Mouse (Mus musculus) NIH3T3 (cell line): Measurements from ENCODE around the gene Gstm4.

Source experiments
- DNase-seq: peaks from one replicate; pipeline ENCODE4 v3.0.0-alpha.2; 2012; ENCODE audit warnings: low read depth

Gstm4 gene

GRCm38 (mm10) chr3:108044394-108045140 lies at the start of gene Gstm4:
TSS of gene Gstm4 (minus strand) at chr3:108044894.
- peak; percentile 83 for DNase-seq

GRCm38 (mm10) chr3:108094146-108094545 lies 49.5 kb upstream of the Gstm4 start:
- no peak for DNase-seq

DNA sequence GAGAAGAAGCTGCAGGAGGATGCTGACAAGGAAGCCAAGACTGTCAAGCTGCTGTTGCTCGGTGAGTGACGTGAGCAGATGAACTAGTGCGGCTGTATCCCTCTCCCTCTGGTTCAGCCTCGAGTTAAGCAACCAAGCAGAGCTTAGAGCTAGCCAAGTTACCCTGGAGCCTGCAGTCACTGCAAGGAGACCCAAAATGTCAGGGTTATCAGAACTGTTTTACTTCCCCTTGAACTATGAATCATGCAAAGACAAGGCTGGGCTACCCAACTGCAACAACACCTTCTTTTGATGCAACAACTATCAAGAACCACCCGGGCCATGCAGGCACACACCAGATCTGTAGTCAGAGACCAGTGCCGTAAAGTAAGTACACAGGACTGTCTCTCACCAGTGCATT lies 48.6 kb upstream of the Gstm4 start:
- no peak for DNase-seq

DNA sequence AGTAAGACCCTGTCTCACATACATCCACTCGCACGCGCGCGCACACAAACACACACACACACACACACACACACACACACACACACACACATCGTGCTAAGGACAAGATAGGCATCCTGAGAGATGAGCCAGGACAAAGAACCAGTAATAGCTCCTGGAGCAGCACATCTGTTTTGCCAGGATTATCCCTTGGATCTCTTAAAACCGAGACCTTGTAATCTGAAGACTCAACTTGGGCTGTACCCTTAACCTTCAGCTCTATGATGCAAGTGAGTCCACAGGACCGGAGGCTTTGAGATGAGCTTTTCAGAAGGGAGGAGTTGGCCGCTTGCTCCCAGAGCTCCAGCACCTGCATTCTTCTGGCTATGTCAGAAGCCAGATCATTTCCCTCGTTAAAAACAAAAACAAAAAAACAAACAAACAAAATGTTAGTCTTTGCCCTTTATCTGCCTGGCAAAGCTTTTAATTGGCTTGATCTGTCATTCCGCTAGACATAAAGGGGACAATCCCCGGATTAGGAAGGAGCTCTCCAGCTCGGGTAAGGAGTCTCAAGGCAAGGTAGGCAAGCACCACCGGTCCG lies 47.9 kb upstream of the Gstm4 start, which contains the start of gene Gnat2:
Gene Gnat2 (plus strand): TSS at position 254 of the 580 bp plus-strand sequence.
- DNase-seq, result no peak

DNA sequence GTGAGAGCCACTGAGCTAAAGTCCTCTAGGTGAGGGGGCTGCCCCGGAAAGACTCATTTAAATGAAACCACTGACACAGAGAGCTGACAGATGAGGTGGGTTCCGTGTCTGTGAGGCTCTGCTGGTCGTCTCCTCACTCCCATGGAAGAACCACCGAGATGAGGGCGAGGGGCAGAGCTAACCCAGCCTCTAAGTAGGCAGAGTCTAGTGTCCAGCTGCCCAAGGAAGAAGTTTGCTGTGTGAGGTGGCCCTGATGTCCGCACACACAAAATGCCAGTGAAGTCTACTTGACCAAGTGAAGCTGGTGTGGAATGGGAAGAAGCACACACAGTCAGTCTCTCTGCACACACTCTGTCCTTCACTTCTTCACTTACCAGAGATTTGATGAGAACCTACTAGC lies 47.3 kb upstream of the Gstm4 start:
- no peak for DNase-seq

DNA sequence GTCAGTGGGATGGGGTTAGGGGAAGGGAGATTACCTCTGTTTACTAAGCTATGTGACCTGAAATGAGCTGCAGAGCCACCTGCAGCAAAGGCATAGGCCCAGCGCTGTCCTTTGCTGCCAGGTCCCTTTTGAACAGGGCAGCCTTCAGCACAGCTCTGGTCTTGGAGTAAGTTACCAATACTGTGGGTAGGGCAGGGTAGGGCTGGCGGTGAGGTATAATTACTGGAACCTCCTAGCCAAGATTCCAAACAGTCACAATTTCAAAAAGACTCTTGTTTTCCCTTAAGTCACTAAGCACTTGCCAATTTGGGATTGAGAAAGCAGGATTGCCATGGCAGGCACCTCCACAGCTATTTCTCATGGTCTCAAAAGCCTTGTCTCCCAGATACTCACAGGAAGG lies 45.9 kb upstream of the Gstm4 start:
- DNase-seq, result no peak

GRCm38 (mm10) chr3:108089916-108090315 lies 45.2 kb upstream of the Gstm4 start:
- DNase-seq, result peak; percentile 52

DNA sequence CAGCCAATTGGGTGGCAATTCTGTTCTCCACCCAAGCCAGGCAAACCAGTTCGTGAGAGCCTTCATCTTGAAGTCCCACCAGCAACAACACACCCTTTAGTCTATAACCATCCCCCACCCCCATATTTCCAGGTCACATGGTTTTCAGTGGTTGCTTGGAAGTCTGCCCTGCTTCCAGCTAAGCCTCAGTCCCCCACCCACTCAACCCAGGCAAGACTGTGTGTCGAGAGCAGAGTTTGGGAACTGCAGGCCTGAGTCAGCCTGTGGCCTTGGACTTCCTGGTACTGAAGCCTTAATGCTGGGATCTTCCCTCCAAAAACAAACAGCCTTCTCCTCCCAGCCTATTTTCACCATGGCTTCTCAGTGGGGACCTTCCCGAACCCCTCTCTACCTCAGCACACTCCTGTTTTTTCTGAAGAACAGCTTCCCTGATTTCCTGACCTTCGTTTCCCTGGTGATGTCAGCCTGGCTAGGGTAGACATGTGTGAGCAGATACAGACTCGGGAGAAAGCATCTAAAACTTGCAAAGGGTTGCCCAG lies 44.2 kb upstream of the Gstm4 start:
- DNase-seq, result peak; percentile 72

GRCm38 (mm10) chr3:108087329-108087728 lies 42.6 kb upstream of the Gstm4 start:
- no peak for DNase-seq

GRCm38 (mm10) chr3:108086470-108086979 lies 41.8 kb upstream of the Gstm4 start, which contains the start of gene Ampd2:
TSS of gene Ampd2 (minus strand) at chr3:108086651.
- DNase-seq, result peak; percentile 91

DNA sequence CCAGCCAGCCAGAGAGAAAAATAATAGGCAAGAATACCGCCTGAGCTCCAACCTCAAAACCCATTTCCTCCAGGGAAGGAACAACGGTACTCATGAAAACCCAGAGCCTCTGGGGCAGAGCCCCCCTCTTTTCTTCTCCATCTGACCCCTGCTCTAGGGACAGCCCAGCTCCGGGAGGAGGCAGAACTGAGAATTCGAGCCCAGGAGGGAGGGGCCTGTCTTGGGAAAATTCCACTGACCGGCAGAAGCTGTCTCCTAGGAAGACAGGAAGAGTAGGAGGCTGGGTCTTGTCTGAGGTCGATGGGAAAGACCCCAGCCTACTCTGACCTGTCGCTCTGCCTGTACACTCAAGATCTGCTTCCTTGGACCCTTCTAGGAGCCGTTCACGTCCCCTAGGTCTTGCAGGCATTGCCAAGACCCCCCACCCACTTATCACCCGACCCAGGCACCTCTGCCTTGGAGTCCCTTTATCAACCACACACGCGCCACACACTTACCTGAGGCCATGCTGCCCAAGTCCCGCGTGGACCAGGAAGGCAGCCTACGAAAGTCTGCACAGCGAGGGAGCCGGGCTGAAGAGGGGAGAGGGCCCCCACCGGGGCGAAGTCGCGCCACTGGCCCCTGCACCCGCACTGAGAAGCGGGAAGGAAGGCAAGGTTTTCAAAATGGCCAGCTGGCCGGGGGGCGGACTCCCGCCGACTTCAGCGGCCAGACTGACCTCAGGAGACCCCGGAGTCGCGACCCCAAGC lies 41.2 kb upstream of the Gstm4 start:
- DNase-seq, result peak; percentile 88

GRCm38 (mm10) chr3:108085281-108085720 lies 40.6 kb upstream of the Gstm4 start:
- peak; percentile 94 for DNase-seq

GRCm38 (mm10) chr3:108084767-108085270 lies 40.1 kb upstream of the Gstm4 start:
- no peak for DNase-seq

- no peak for DNase-seq
Measured at GRCm38 (mm10) chr3:108083904-108084407, 39.3 kb upstream of the Gstm4 start.

- no peak for DNase-seq
Measured at GRCm38 (mm10) chr3:108083161-108083560, 38.5 kb upstream of the Gstm4 start.

DNA sequence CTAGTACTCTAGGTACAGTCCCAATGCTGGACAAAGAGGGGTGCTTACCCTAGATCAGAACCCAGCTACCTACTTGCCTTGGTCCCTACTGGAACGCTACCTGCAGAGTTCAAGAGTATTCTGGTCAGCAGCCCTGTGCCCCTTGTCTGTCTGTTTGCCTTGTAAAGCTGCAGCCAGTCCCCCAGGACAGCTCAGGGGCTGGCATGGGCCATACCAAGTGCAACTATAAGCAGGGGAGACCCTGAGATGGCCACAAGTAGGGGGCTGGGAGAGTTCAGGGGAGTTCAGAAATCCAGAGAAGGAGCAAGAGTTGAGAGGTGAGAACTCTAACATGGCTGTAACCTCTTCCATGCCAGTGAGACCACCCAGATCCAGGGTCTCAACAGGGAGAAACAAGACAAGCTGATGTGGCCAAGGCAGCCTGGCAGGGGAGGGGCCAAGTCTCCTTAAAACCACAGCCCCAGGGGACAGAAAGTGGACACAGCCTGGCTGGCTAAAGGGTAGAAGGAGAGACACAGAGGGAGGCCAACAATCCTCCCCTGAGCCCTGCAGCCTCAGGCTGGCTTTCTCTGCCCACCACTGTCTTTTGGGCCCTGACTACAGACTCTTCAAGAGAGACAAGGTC lies 37.7 kb upstream of the Gstm4 start:
- no peak for DNase-seq

- no peak for DNase-seq
Measured at GRCm38 (mm10) chr3:108081681-108082080, 37.0 kb upstream of the Gstm4 start.

GRCm38 (mm10) chr3:108076836-108077235 lies 32.1 kb upstream of the Gstm4 start:
- DNase-seq, result no peak

DNA sequence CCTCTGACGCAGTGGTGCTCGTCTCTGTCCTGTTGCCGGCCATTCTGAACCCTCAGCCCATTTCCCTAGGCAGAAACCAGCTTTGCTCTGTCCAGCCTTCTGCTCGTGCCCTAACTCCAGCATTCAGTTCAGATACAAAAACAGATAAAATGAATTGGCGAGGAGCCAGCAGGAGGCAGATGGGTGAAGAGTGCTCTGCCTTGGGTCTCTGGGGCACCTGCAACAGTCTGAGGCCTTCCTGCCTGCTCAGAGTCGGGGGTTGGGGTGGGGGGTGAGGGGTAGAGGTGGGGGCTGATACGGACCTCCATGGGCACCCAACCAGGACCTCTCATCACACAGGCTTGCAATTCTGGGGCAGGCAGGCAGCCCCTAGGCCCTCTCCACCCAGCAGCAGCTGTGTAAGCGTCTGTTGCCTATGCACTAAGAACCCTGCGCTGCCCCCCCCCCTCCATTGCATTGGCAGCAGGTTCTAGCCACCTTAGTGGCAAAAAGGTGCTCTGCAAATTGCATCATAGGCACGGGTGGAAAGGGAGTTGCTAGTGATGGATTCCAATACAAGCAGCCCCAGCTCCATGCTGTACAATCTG lies 28.4 kb upstream of the Gstm4 start:
- DNase-seq, result no peak

DNA sequence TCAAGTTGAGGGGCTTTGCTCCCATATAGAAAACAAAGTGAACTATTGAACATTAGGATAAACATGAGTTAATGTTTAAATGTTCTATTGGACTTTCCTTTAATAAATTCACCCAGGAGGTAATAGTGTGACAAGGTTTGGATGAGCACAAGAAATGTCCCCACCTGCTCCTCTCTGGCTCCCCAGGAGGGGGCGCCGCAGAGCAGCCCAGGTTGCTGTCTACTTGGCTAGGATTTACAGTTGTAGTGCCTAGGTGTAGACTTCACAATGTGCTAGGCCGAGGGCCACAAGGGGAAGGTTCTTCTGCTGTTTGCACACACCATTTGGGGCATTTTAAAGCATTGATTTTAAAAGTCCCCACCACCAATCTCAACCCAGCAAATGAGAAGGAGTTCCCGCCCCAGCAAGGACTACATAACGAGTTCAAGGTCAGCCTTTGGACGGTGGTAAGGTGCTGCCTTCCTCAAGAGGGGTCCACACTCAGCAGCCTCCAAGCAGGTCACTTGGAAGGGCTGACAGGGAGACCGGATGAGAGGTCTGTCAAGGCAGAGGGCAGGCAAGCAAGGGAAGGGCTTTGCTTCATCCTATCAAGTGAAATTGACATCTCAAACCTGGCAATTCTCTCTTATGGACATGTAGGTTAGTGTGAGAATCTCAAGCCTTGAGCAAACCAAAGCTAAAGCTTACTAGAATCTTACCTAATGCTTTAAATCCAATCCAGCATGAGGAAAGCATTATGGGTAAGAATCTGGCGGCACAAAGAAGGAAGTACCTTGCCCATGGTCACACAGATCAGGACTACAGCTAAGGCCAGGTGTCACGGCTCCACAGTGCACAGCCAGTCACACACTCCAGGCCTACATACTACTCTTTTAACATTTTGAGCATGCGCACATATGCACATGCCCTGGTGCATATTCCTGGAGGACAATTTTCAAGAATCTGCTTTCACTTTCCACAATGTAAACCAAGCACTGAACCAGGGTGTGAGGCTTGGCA lies 25.9 kb upstream of the Gstm4 start:
- peak; percentile 80 for DNase-seq
